Mouse (Mus musculus): ENCODE results near the gene Usp4.

Gene Usp4

DNA sequence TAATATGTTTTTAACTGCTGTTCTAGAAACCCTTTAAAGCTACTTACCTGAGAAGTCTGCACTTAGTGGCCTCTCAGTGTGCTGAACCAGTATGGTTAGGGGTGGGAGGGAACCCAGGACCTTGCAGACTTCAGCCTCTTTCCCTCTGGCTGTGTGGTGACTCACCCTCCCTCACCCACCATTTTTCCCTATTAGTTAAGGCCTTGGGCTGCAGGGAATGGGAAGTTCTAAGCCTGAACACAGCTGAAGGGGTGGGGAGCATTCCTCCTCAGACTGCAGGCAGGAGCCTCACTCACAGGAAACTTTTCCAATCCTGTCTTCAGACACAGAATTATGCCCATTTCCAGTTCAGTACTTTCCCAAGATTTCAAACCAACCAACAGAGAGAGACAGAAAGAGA is 5.9 kb upstream of the Usp4 start:
- no peak for DNase-seq (ENCODE audit: low spot score in 2 of 2)

GRCm38 (mm10) chr9:108342301-108342831 is 5.3 kb upstream of the Usp4 start:
- peak; percentile 49 to 69 for DNase-seq (ENCODE audit: low spot score in 2 of 2)

DNA sequence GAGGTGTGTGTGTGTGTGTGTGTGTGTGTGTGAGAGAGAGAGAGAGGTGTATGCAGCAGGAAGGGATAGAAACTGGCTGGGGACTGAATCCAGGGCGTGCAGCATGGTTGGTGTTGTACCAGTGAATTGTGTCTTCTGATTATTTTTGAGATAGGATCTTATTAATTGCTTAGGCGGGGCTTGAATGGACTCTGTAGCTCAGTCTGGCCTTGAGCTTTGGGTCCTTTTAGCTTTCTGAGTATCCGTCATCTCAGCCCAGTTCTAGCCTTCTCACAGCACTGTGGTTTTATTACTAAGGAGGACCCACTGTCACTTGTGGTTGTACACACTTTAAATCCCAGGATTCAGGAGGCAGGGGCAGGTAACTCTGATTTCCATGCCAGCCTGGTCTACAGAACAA is 4.3 kb upstream of the Usp4 start:
- DNase-seq (ENCODE audit: low spot score in 2 of 2): peak in 1 of 2 experiments; percentile 29

- peak in 1 of 2 experiments; percentile 18 for DNase-seq (ENCODE audit: low spot score in 2 of 2)
These were observed 3.8 kb upstream of the Usp4 start for GRCm38 (mm10) chr9:108343835-108344234.

DNA sequence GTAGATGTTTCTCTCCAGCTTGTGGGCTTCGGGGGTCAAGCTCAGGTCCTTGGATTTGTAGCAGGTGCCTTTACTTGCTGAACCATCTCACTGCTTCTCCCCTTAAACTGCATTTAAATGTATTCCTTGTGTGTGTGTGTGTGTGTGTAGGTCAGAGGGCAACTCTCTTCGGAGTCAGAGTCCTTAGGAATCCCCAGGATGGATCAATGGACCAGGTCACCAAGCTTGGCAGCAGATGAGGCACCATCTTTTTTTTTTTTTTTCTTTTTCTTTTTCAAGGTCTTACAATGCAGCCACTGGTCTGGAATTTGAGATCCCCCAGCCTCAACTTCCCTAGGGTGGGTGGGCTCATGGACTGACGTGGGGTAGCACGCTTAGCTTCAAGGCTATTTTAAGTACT is 3.2 kb upstream of the Usp4 start:
- DNase-seq (ENCODE audit: low spot score in 2 of 2): no peak

DNA sequence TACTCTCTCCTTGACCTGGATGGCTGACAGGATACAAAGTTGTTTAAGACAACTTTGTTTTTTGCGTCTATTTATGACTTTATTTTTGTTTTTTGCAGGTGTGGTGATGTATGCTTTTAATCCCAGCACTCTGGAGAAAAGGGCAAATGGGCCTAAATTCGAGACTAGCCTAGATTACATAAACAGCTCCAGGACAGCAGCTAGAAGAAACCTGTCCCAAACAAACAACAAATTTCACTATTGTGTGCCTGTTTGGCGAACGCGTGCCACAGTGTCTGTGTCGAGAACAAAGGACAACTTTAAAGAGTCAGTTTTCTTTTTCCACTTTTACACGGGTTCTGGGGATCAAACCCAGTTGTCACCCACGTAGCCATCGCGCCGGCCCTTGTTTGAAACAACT is 629 bp upstream of the Usp4 start:
- DNase-seq (ENCODE audit: low spot score in 2 of 2): no peak

DNA sequence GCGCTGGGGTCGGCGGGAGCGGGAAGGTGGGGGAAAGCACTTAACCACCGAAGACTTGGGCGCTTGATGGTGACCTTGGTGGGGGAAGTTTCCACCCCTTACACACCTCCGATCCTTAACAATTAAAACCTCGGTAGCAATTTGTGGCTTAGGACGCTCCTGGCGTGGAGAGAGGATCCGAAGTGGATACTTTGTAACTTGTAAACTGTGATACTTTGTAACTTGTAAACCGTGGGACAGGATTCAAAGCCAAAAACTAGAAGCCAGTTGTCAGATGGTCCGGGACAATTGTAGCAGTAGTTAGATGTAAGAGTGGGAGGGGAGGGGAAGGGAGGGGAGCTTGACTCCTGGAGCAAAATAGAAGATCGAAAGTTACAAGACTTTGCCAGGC is 632 bp downstream of the Usp4 start:
- DNase-seq (ENCODE audit: low spot score in 2 of 2): no peak

DNA sequence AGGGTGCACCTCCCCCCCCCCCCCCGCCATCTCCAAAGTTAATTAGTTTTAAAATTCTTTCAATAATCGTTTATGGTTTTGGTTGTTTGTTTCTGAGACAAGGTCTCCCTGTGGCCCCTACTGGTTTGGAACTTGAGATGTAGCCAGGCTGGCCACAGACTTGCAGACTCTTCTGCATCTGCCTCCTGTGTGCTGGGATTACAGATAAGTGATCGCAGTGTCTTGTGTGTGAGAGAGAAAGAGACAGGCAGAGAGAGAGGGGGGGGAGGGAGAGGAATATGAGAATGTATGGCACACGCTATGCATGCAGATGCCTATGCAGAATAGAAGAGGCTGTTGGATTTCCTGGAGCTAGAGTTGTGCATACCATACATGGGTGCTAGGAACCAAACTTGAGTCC is 2.1 kb downstream of the Usp4 start:
- DNase-seq (ENCODE audit: low spot score in 2 of 2): no peak

DNA sequence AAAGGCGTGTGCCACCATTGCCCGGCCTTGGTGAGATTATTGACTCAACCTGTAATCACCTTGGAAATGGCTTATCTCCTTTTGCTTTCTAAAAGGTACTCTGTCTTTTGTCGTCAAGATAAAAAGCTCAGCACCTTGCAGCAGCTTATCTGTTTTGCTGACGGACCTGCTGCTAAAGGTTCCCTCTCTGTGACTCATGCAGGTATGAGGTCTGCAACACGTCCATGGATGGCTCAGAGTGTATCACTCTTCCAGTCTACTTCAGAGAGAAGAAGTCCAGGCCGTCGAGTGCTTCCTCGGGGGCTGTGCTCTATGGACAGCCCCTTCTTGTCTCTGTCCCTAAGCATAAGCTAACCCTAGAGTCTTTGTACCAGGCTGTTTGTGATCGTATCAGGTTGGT is 30.6 kb downstream of the Usp4 start:
- DNase-seq (ENCODE audit: low spot score in 2 of 2): no peak

DNA sequence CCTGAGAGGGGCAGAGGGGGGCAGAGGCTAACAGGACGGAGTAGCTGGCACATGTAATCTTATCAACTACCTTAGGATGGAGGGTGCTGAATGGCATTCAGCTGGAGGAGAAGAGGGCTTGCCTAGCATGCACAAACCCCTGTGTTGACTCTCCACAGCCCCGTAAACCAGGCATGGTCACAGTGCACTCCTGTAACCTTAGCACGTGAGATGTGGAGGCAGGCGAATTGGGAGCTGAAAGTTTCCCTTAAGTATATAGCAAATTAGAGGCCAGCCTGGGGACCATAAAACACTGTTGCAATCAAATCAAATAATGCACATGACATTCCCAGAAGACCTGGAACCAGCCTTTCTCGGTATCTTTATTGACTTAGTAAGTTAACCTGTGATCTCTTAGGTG is 31.1 kb downstream of the Usp4 start:
- no peak for DNase-seq (ENCODE audit: low spot score in 2 of 2)

DNA sequence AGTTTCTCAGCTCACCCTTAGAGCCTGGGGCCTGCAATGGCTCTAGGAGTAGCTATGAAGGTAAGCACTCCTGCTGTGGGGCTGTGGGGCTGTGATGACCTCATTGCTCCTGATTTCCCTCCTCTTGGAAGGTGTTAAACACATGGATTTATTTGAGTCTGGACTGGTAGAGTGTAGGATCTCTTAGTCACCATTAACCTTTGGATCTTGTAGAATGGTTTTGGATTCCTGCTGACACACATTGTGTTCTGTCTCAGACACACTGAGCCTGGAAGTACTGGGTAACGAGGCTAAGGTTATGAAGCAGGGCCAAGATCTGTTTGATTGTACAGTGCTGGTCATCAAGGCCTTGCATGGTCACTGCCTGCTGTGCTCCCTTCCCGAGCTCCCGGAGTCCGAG is 31.6 kb downstream of the Usp4 start:
- DNase-seq (ENCODE audit: low spot score in 2 of 2): no peak

DNA sequence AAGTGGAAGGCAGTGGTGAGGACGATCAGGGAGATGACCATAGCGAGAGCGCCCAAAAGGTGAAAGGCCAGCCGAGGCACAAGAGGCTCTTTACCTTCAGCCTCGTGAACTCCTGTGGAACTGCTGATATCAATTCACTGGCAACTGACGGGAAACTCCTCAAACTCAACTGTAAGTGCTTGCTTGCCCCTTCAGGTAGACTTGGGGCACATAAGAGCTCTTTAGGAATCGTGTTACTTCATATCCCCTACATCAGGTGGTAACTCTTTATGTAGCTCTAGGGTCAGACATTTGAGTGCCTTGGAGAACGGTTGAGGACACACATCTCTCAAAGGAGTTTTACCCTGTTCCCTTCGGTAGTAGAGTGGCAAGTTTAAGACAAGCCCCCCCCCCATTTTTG is 33.7 kb downstream of the Usp4 start:
- DNase-seq (ENCODE audit: low spot score in 2 of 2): no peak

- no peak for DNase-seq (ENCODE audit: low spot score in 2 of 2)
These were observed 37.4 kb downstream of the Usp4 start for GRCm38 (mm10) chr9:108385006-108385405.

DNA sequence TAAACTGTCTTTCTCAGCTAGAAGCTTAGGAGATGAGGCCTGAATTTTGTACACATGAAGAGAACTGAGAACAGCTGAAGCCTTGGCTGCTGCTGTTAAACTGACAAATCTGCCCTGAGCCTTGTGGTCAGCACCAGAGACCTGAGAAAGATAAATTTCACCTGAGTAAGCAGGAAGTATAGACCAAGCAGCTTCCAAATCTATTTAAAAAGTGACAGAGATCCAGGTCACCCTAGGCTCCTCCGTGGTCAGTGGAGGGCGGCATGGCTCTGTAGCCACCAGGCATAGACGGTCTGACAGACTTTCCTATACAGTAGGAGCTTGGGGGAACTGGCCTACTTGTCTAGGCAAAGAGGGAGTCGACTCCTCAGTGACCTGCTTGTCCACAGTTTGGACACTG is 39.2 kb downstream of the Usp4 start:
- no peak for DNase-seq (ENCODE audit: low spot score in 2 of 2)

GRCm38 (mm10) chr9:108388601-108389000 is 40.9 kb downstream of the Usp4 start:
- DNase-seq (ENCODE audit: low spot score in 2 of 2): no peak

GRCm38 (mm10) chr9:108389220-108389619 is 41.6 kb downstream of the Usp4 start:
- no peak for DNase-seq (ENCODE audit: low spot score in 2 of 2)

DNA sequence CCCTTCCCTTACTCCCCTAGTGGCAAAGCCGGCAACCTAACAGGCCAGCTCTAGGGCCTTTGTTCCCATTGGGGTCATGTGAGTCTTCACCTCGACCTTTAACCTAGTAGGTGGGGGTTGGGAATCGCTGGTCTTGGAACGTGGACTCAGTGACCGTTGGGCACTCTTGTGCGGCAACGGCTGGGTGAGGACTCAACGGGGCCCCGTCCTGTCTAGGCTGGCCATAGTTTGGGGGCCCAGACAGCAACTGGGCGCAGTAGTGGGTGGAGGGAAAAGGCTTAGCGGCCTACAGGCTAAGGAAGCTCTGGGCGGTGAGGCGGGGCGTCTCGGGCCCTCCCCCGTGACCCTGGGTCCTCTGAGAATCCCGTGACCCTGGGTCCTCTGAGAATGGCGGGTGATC is 45.0 kb downstream of the Usp4 start, which contains the start of gene 1700102P08Rik:
TSS of gene 1700102P08Rik (plus strand) at position 130 of the 400 bp plus-strand sequence.
- no peak for DNase-seq (ENCODE audit: low spot score in 2 of 2)

- DNase-seq (ENCODE audit: low spot score in 2 of 2): no peak
These were observed 46.5 kb downstream of the Usp4 start for GRCm38 (mm10) chr9:108394191-108394590.

DNA sequence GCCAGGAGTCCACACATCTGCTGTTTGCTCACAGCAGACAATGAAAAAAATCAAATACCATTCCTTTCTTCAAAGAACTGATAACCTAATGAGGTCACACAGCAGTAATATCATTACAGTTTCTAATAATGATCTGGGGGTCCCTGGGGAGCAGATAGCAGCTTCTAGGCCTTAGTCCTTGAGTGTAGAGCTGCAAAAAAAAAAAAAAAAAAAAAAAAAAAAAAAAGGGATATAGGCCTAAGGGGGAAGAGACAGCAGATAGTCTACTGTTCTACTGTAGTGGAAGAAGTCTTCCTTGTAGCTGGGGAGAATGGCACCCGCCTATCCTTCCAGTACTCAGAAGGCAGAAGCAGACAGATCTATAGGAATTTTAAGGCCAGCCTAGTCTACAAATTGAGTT is 47.8 kb downstream of the Usp4 start:
- DNase-seq (ENCODE audit: low spot score in 2 of 2): no peak

DNA sequence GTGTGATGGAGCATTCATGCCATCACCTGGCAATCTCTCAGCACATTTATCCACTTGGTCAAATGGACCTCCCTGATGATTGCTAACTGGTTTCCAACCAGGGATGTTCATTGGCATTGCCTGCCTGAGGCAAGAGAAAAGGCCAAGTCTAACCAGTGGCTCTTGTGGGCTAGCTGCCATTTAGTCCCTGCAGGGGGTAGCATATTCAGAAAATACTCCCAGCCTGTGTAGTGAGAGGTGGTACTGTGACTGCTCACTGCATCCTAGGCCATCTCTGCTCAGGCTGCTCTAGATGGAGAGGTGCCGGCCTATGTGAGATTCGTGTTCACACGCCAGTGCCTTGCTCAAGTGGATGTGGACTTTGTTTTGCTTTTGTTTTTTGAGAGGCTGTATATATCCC is 50.7 kb downstream of the Usp4 start:
- no peak for DNase-seq (ENCODE audit: low spot score in 2 of 2)

- DNase-seq (ENCODE audit: low spot score in 2 of 2): no peak
These were observed 53.7 kb downstream of the Usp4 start for GRCm38 (mm10) chr9:108401186-108401960.

DNA sequence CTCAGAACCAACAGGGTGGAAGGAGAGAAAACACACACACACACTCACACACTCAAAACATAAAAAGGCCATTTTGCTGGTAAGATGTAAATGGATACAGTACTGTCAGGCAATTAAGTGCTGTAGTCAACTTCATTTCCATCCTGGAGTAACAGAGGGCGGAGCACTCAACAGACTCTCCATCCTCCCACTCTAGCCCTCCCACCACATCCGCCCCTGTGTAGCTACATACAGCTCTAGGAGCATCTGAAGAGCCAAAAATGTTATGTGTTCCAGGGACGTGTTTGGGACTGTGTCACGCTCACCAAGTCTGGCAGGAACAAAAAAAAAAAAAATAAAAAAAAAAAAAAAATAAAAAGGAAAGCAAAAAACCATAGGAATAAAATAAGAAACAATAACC is 55.4 kb downstream of the Usp4 start:
- DNase-seq (ENCODE audit: low spot score in 2 of 2): no peak

GRCm38 (mm10) chr9:108404451-108404850 is 56.8 kb downstream of the Usp4 start:
- DNase-seq (ENCODE audit: low spot score in 2 of 2): no peak

GRCm38 (mm10) chr9:108409535-108409934 is 61.9 kb downstream of the Usp4 start:
- DNase-seq (ENCODE audit: low spot score in 2 of 2): no peak

Data from spleen, postnatal 36 days (tissue).